ENCODE assay signal across 8 mouse cellular contexts in the genomic region with DNA sequence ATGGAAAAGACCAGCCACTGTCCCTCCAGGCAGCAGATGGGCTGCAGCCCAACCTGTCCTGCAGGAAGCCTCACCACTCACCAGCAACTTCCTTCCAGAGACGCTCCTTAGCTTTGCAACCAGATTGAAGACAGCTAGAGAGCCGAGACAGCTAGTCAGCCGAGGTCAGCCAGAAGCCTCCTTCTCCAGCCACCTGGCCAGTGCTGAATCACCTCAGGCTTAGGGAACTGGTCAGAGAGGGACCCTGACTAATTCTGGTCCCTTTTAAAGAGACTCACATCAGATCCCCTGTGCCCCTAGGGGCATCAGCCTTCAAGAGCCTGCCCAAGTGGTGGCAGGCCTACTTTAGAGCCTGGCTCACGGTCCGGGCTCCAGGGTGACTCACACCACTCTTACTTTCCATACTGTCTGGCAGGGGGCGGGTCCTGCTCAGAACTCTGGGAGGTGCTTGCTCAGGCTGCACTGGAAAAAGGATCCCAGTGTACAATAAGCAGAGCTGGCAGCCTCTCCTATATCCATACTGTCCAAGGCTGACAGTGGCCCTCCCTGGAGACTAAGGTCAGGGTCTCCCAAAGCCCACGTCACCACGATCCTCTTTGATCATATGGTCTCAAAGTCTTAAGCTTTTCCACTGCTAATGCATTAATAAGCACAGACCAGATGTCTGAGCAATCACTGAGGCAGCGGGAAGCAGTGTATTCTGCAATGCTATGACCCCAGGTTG. TPM values are rescaled to one million over a fixed set of nuclear protein-coding genes. Genes with fewer than 3 reads are reported as not detected.
DNase-seq lines count a peak whose midpoint lies in the region; TF ChIP-seq lines count a peak whose summit lies in the region.

No protein-coding gene starts in this region.

- TF ChIP-seq POLR2A in spleen, adult 2 months (IDR thresholded peaks at IDR 0.05; ENCODE audit: low read depth, low read length): no peak

- peaks cover 10% of the 10 kb centered on the region for H3K36me3 ChIP-seq in spleen, adult 2 months (ENCODE audit: control insufficient read depth, insufficient read depth, low read length)

- DNase-seq in cerebellum, adult 9-10 months: peak; percentile 56
- no peak for DNase-seq in cerebellum, postnatal 10 days
- no peak for DNase-seq in spleen, adult 2 months (ENCODE audit: low read depth in 1 of 2, low spot score in 2 of 2)
- DNase-seq in spleen, postnatal 10 days (ENCODE audit: low spot score in 2 of 2): no peak
- DNase-seq in heart, postnatal 10 days: peak; percentile 34 to 68
- DNase-seq in lung, postnatal 36 days: peak; percentile 77
- DNase-seq in frontal cortex, postnatal 14 days (ENCODE audit: low spot score in 2 of 2): no peak
- no peak for DNase-seq in cerebellum, postnatal 14 days

- H3K4me1 ChIP-seq in spleen, adult 2 months (ENCODE audit: control insufficient read depth, insufficient read depth, insufficient read length): peaks cover 64% of the 10 kb centered on the region

- no peak for TF ChIP-seq CTCF in spleen, adult 2 months (IDR thresholded peaks at IDR 0.05; ENCODE audit: extremely low read depth, insufficient read depth, insufficient read length, insufficient replicate concordance)

- H3K27me3 ChIP-seq in spleen, adult 2 months (ENCODE audit: control insufficient read depth, insufficient read depth, low read length): no peaks in the 10 kb centered on the region

- intact Hi-C loops in heart, postnatal 10 days (cut with DNase I): no loop called here

- H3K4me3 ChIP-seq in spleen, adult 2 months (ENCODE audit: extremely low read depth, insufficient read depth, insufficient read length): peak overlapping the region; percentile 9; the same call in 1 of the 2 replicates

- H3K27ac ChIP-seq in spleen, adult 2 months (ENCODE audit: insufficient read depth, low read length): peak overlapping the region; percentile 96

- 23% methylated on average over 9 of the region's 9 CpGs for WGBS in spleen, adult 2 months

RNA-seq across cellular contexts. Expression of gene Myh9, which starts 5.9 kb away (rescaled TPM):
- 138 and 142 TPM in 2 replicates for polyA plus RNA-seq in spleen, adult 2 months (2012; rRNA removed)
- total RNA-seq in heart, postnatal 10 days (2021): 100 to 1,000 TPM; 206 to 221 TPM

Comparison
In these comparisons a context has a peak if more than half of its experiments do, and no peak if none do; other contexts are left out.
1. DNase-seq: peak in cerebellum, adult 9-10 months (single experiment), heart, postnatal 10 days (2 of 2) and lung, postnatal 36 days (single experiment); none in cerebellum, postnatal 10 days (0 of 2), spleen, adult 2 months (0 of 2), spleen, postnatal 10 days (0 of 2), frontal cortex, postnatal 14 days (0 of 2) and cerebellum, postnatal 14 days (0 of 2).